Mouse (Mus musculus) spleen, embryonic (tissue): ENCODE results near the gene Cfi.

Experiments
- CTCF ChIA-PET: fragments of 350-600 bp; sonication (Branson Sonifier 250); formaldehyde crosslinking; loops from one replicate; lab custom pipeline; 2022; lab: Charles Lee

Cfi gene

DNA sequence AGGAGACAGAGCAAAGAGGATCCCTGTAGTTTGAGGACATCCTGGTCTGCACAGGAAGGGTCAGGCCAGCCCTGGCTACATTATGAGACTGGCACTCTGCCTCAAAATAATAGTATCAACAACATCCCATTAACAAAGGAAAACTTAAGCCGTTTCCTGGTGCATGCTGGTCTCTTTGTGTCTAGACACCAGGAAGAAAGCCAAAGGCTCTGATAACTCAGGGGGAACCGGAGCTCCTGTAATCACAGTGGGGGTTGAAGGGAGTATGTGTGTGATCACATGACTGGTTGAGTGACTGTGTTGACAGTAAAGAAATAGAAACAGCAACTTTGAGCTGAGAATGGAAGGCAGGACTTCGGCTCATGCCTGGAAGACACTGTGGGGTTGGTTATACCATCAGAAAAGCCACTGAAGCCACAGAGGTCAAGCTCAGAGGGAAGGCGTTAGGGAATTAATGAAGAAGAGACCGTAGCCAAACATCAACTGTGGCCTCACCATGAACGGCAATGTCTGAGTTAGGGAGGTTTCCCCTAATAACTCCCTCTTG is at the start of gene Cfi:
Cfi (plus strand) TSS at position 497 of the 547 bp plus-strand sequence.
- CTCF ChIA-PET, result interaction anchor here (0.8 kb wide), 1 partner anchor 43 kb away, joined by 17 read pairs; the partner anchor contains the start of gene Pla2g12a

DNA sequence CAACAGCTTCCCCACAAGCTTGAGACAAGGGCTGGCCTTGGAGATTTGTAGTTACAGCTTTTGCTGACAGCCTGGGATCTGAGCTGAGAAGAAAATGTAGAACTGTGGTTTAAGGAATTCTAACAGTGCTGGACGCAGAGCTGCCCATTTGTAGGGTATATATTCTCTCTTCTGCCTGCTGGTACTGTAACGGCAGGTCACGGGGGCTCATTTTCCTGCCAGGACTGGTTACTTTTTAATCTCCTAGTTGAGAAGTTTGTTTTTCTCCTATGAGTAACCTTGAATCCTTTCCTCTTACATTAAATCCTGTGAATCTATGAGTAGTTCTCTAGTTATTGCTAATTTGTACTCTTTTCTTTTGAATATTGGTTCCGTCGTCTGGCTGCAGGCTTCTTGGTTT is 41.9 kb upstream of the Cfi start:
- CTCF ChIA-PET, result no interaction called here

DNA sequence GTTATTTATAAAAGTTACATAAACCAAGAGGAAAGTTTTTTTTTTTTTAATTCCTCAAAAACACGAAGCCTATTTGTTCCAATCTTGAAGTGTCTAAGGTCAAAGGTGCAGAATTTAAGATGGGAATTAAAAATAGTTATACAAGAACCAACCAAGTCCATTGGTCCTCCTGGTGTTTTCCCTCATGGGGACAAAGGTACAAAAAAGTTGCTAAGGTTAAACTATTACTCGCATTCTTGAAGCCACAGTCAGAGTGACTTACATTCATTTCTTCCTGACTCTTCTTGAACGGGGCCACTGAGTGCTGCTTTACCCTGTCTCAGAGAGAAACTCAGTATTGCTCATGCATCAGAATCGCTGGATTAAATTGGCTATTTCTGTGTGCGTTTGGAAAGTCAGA is 38.3 kb upstream of the Cfi start:
- CTCF ChIA-PET, result no interaction called here

DNA sequence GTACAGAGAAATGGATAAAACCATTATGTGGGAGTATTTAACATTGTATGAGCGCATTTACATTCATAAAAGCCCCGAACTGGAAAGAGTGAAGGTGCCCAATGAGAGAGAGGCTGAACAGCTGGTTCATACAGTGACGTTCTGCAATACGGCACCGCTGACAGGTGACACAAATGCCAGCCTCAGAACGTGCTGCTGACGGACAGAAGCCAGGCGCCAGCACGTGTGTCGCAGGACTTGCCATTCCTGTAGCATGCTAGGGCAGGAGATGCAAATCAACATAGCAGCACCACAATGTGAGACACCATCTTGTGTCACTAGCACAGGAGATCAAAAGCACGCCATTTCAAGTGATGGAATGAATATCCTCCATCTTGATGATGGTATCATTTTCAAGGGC is 37.1 kb upstream of the Cfi start:
- CTCF ChIA-PET, result no interaction called here

DNA sequence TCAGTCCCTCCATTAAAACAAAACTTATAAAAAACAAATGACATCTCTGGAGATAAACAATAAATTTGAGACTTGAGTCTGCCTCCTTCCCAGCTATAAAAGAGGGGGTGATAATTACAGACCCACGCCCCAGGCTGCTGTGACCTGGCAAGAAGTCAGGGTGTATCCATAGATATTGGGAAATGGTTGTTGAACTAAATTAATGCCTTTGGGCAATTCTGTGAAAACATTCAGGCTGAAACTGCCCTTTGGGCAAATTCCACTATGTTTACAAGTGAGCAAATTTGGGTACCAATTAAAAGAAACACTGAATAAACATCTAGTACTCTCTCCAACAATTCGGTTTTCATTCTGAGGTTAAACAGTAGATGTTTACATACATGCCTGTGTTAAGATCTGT is 36.7 kb upstream of the Cfi start:
- CTCF ChIA-PET, result no interaction called here

DNA sequence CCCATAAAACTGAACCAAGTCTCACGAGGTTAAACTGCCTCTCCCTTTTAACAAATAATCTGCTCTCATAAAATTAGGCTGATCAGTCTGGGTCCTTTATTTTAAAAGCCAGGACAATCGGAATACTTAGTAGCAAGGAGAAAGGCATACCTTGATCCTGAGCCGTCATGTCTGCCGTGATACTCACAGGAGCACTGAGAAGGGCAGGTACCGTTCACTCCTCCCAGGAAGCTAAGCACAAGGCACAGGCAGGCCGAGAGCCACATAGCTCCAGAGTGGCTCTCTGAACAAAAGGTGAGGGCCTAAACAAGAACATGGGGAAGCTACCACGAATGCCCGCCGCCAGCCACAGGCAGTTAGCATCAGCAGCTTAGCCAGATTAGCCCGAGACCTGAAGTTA is 31.9 kb upstream of the Cfi start, which contains the start of gene Lrit3:
Lrit3 (minus strand) TSS at position 266 of the 400 bp plus-strand sequence.
- CTCF ChIA-PET, result no interaction called here

DNA sequence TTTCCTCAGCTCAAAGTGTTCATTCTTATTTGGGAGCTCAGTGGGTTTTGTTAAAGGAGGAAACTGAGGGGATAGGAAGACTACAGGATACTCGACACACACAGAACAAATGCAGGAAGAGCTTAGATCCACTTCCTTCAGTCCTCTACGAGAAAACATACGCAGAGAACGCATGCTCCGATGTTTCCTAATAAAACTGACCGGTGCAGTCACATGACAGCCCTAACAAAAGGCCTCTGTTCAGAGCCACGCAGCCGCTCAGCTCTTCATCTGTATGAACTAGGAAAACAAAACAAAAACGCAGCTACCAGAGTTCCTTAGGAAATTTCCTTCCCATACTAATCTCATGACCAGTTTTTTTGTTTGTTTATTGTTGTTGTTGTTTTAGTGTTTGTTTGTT is 14.8 kb upstream of the Cfi start:
- CTCF ChIA-PET, result interaction anchor here (0.5 kb wide), 1 partner anchor 85 kb away, joined by 7 read pairs; no protein-coding TSS in a partner anchor

DNA sequence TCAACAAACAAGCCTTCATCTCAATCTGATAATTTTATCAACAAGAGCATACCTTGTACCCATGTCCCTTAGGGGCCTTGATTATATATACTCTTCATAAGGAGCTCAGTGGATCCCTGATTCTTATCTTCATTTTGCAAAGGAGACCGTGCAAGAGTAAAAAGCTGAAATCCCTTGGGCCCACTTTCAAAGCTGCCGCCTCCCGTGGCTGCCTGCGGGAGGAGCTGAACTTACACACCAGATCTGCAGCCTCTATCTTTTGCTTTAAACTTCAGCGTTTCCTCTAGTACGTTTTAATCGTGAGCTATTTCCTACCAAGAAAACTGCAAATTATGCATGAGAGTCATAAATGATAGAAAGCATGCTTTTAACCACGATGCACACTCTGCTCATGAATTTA is 13.9 kb upstream of the Cfi start:
- CTCF ChIA-PET, result no interaction called here

DNA sequence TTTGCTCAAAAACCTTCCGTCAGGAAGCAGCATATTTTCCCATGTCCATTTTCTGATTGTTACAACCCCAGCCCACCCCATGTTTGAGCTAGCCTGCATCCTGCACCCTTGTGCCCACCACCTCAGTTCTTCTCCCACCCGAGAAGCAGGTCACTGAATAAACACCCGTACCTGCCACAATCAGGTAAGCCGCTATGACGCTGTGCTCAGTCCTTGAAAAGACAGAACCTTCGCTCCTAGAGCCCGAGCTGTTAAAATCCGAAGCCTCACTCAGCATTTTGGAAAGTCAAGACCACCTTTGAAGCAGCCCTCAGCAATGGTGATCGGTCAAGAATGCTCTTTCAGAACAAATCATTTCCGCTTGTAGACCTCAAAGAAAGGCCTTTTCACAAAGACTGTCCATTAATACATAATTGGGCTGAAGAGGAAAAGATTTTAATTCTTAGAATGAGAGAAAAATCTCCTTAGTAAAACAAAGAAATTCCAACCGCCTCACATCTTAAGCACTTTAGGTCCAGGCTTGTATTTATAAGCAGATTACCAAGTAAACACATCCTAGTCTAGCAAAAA is 13.4 kb upstream of the Cfi start, which contains the start of gene Rrh:
Rrh (minus strand) TSS at position 382 of the 570 bp plus-strand sequence.
- CTCF ChIA-PET, result interaction anchor here (0.5 to 1.4 kb wide), 2 partner anchors 257 to 261 kb away, joined by 5 read pairs; no protein-coding TSS in a partner anchor

DNA sequence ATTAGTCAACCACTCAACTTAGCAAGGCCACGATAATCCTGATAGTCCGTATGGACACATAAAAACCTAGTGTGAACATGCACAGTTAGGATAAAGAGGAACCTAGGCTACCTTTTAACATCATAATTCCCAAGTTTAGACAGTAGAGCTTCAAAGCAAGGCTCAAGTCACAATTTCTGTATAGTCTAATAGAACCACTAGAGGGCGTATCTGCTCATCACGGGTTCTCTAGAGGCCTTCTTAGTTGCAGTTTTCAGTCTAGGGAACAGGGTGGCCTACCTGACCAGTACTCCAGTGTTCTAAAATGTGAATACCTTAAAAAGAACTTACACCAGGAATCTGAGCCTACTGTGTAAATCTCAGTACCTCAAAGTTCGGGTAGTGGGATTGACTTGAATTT is 12.4 kb upstream of the Cfi start:
- CTCF ChIA-PET, result interaction anchor here (0.7 to 1.4 kb wide), 2 partner anchors 55 to 256 kb away, joined by 3 to 5 read pairs; partner anchors contain the start of gene Pla2g12a

DNA sequence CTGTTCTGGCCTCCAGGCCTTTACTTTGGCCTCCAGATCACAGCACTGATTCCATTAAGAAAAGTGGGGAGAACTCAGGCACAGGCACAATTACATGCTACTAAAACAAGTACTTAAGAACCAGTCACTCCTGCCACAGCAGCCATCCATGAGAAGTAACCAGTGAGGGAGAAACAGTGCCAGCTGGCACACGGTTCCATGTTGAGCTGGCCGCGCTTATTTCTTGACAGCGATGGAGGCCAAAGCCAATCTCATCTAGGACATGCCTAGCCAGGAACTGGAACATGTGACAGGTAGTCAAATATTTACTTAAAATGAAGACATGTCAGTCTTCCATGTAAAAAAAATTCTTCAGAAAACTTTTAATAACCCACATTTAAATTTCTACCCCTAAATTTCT is 11.5 kb upstream of the Cfi start:
- CTCF ChIA-PET, result no interaction called here

DNA sequence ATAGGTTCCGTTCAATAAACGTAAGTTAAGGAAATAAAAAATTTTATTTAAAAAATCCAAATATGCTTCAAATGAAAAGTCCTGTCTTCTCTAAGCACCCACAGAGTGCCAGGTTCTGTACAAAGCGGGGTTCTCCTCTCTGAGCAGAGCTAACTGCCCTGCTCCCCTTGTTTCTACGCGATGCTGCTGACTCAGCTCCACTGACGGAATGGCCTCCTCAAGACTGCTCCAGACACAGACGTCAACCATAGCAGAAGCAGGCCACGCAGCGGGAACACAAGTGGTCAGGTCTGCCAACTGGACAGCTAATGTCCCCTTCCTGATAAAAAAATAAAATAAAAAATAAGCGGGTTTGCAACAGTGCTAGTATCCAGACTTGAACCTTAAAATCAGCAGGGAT is 10.8 kb upstream of the Cfi start:
- CTCF ChIA-PET, result no interaction called here

DNA sequence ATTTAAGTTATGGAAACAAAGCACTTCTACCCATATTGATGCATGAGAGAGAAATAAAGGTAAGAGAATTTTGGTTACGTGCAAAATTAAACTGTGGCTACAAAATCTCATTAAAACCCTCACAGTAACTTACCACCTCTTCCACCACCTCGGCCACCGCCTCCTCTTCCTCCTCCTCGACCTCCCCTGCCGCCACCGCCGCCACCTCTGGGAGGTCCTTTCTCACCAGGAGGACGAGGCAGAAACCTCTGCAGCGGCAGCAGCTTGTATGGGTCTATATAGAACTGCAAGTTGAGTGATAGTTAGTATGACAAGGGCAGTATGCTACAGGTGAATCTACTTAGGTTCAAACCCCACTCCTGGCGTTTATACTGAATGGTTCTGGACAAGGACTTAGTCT is 9.0 kb upstream of the Cfi start:
- CTCF ChIA-PET, result no interaction called here

DNA sequence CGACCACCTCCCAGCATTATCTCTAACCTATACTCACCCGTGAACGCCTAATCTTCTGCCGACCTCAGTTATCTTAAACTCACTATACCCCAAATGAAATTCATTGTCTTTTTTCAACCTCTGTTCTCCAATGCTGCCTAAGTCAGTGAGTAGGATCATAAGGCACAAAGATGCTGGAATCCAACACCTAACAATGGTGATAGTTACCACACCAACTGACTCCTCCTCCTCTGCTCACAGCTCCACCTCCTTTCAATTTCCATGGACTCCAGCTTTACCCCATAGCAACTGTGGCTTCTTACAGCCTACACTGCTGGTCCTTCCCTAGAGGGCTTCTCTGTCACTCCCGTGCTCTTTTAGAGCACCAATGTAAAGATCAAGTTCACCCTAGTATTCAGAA is 8.0 kb upstream of the Cfi start:
- CTCF ChIA-PET, result no interaction called here

DNA sequence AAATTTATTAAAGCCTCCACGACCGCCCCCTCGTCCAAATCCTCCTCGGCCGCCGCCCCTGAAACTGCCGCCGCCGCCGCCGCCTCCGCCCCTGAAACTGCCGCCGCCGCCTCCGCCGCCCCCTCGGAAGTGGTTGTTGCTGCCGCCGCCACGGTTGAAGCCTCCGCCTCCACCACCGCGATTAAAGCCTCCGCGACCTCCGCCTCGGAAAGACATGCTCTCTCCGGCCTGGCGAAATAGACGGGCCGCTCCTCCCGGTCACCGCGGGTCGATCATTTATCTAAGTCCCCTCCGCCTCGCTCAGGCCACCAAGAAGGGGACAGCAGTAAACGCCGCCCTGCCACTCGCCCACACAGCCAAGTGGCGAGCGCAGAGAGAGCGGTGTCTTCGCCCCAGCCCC is 5.1 kb upstream of the Cfi start:
- CTCF ChIA-PET, result no interaction called here

DNA sequence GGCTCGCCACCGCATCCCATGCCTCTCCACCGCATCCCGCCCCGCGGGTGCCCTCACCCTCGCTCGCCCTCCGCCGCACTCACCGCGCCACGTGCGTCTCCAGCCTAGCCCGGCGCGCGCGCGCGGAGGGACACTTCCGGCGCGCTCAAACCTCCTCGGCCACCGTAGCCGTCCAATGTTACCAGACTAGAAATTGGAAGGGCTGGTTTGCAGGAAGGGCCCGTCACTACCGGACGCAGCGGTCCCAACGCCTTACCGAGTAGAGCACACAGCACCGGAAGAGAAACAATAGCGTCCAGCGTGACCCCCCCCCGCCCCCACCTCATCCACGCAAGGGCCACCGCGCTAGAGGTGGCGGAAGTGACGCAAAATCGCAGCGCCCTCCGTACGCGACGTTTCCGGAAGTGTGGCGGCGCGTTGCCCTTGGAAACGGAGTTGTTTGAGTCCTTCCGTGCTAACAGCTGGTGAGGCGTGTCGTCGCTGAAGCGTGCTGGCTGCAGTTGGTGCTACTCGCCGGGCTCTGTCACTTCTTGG is 4.6 kb upstream of the Cfi start, which contains the start of gene Gar1:
Gar1 (minus strand) TSS at position 362 of the 534 bp plus-strand sequence.
- CTCF ChIA-PET, result no interaction called here

DNA sequence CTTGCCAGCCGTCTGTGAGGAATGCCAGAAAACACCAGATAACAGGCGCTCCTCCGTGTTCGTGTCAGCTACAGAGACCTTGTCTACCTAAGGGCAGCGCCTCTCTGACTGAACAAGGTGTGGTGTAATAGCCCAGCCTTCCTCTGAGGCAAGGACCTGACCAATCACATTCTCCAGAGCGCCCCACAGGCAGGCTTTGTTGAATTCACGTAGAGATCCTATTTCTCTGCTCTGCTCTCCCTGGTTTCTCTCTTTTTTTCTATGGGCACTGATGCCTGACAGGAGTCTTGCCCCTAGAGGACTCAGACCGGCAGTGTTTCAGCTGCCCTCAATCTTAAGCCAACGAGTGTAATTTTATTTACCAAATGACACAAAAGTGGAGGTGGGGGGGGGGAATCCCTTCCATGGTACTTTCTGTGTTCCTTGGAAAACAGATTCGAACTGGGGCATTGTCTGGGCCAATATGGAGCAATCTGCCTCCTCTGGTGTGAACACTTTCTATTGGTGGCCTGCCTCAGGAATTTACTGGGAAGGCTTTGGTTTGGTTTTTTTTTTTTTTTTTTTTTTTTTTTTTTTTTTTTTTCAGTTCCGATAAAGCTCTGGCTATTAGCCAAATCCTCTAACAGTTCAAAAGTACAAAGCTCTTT is 490 bp downstream of the Cfi start:
- CTCF ChIA-PET, result interaction anchor here (0.6 to 0.8 kb wide), 2 partner anchors 42 to 881 kb away, joined by 3 to 17 read pairs; partner anchors contain the start of gene Pla2g12a

DNA sequence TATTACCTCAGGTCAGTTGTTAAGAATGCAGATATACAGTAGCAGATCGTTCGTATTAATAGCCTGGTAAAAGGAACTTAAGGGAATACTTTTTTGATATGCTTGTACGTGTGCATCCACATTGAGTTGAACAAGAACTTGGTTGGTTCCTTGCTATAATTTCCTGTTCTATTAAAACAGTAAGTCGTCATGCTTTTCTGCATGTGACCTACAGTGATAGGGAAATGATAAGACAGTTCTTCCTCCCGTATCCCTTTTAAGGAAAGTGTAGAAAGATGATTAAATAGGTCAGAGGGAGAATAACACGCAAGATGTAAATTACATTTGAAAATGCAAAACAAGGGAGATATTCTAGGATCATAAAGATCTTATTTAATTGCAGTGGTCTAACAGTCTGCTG is 1.3 kb downstream of the Cfi start:
- CTCF ChIA-PET, result interaction anchor here (0.6 kb wide), 1 partner anchor 880 kb away, joined by 3 read pairs; no protein-coding TSS in a partner anchor

DNA sequence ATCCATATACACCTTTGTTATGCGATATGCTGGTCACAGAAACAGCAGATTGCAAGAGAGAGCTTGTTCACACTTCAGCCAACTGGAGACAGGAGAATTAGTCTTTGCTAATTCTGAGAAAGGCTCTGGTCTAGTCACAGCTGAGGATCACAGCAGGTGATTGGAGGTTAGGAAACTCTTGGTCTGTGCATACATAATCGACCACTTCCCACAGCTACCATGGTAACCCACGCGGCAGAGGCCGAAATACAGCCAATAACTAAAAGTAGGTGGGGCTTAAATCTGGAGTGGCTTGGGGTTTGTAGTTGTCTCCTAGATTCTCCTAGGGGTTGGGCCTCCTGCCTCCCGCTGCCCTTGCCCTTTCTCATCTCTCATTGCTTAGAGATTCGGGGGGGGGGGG is 2.3 kb downstream of the Cfi start:
- CTCF ChIA-PET, result interaction anchor here (0.6 kb wide), 1 partner anchor 199 kb away, joined by 9 read pairs; no protein-coding TSS in a partner anchor

DNA sequence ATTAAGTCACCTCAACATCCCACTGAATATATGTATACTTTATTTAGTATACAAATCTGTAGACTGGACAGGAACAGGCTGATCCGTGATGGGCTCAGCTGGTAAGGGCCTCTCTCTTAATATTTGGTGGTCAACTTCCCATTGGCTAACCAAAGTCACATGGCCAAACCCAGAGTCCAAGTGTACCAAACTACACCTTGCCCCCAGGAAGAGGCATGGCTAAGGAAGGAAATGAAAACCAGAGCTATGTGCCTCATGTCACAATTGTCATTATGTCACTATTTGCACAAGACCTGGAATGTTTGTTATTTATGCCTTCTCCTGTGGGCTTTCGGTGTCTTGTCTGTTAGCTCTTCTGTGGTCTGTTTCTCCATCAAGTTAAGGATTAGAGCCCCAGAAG is 10.2 kb downstream of the Cfi start:
- CTCF ChIA-PET, result no interaction called here

DNA sequence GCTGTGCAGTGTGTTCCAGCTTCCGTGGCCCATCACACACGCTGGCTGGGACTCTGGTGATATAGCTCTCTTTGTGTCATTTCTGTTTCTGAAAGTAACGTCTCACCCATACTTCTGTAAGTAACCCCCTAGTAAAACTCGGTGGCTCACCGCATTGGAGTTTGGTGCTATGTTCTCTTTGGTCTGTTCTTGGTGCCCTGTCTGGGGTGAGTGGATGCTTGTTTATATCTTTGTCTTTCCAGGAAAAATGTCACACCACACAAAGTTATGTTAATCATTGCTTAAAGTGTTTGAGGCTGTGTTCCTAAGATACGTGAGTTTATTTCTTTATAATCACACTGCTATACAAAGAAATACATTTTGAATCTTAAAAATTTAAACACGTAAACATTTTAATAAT is 11.2 kb downstream of the Cfi start:
- CTCF ChIA-PET, result interaction anchor here (0.7 kb wide), 1 partner anchor 10 kb away, joined by 9 read pairs; no protein-coding TSS in a partner anchor

DNA sequence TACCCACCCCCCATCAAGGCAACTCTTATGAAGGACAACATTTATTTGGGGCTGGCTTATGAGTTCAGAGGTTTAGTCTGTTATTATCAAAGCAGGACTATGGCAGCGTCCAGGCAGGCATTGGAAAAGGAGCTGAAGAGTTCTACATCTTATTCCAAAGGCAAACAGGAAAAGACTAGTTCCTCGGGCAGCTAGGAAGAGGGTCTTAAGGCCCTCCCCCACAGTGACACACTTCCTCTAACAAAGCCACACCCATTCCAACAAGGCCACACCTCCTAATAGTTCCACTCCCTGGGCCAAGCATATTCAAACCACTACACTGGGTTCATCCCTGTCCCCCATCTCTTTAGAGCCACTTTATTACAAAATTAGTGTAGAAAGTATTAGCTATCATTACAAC is 26.9 kb downstream of the Cfi start:
- CTCF ChIA-PET, result no interaction called here
